Mouse (Mus musculus) kidney, embryonic 14.5 days (tissue): ENCODE measurements around the gene Plppr3. TPM values are rescaled to one million over a fixed set of nuclear protein-coding genes. Genes with fewer than 3 reads are reported as not detected.
"Not testable (repeated sequence)": the region's sequence is repeated elsewhere in the genome, so short reads cannot be mapped to it uniquely, and the experiment has no call there.

Source experiments
- ATAC-seq: fragments of 200-750 bp; cut with Nextera tagmentation; 2 replicates; pipeline ENCODE4 v1.8.0; 2017; ENCODE audit warnings: moderate number of reproducible peaks, mild to moderate bottlenecking, moderate TSS enrichment, moderate library complexity; ENCODE audit not compliant: low FRiP score, low TSS enrichment
- H3K27ac ChIP-seq: fragments of 300-500 bp; sonication (generic); 2 replicates; pipeline ENCODE4 v1.5.1; 2014; ENCODE audit warnings: low read depth, mild to moderate bottlenecking, low read length, moderate library complexity, mixed read lengths
- H3K27me3 ChIP-seq: fragments of 300-500 bp; sonication (generic); 2 replicates; pipeline ENCODE4 v1.6.1; 2014; ENCODE audit warnings: mild to moderate bottlenecking, low read length; ENCODE audit not compliant: control insufficient read depth, insufficient read depth
- H3K36me3 ChIP-seq: fragments of 300-500 bp; sonication (generic); 2 replicates; pipeline ENCODE4 v1.6.1; 2014; ENCODE audit warnings: low read length, mixed read lengths; ENCODE audit not compliant: control insufficient read depth, insufficient read depth
- H3K4me1 ChIP-seq: fragments of 300-500 bp; sonication (generic); 2 replicates; pipeline ENCODE4 v1.6.1; 2014; ENCODE audit warnings: low read length, mixed read lengths; ENCODE audit not compliant: control insufficient read depth, insufficient read depth
- H3K4me2 ChIP-seq: fragments of 300-500 bp; sonication (generic); replicated peaks from 2 replicates; pipeline ENCODE4 v1.6.1; 2014; ENCODE audit warnings: low read depth, mild to moderate bottlenecking, low read length
- H3K4me3 ChIP-seq: fragments of 300-500 bp; sonication (generic); 2 replicates; pipeline ENCODE4 v1.5.1; 2014; ENCODE audit warnings: mild to moderate bottlenecking, low read length
- H3K9ac ChIP-seq: fragments of 300-500 bp; sonication (generic); 2 replicates; pipeline ENCODE4 v1.6.1; 2014; ENCODE audit warnings: low read depth, mild to moderate bottlenecking, low read length, moderate library complexity
- H3K9me3 ChIP-seq: fragments of 300-500 bp; sonication (generic); 2 replicates; pipeline ENCODE4 v1.6.1; 2016; ENCODE audit warnings: low read length; ENCODE audit not compliant: control insufficient read depth
- WGBS: fragments of 180-500 bp; shearing (Covaris S2); extraction: QIAGEN DNeasy Blood & Tissue Kit; methylation state at CpG from one replicate; pipeline ENCODE4 v1.1.7; 2014; 5-methylcytosine and 5-hydroxymethylcytosine counted together
- polyA plus RNA-seq: library from polyadenylated mRNA; unstranded; fragments of >200 nt; fragmentation: Nextera tagmentation; extraction: Ambion mirVana; gene quantifications from 2 replicates; pipeline ENCODE4 v1.2.1, GENCODE M21; 2014

The Plppr3 gene
- polyA plus RNA-seq, 1 experiment from 2014 or later: 59.7 TPM

- H3K4me2 ChIP-seq: no peak within 1 kb of the TSS
- ATAC-seq: no peak
- no peak within 1 kb of the TSS for H3K9ac ChIP-seq
- H3K27me3 ChIP-seq: peaks cover 2% of the 10 kb centered on the region; the same call in 1 of the 2 replicates
- peaks cover 9% of the 10 kb centered on the region for H3K36me3 ChIP-seq
- 30% methylated on average over 5 of the region's 5 CpGs for WGBS
- H3K4me3 ChIP-seq: no peak within 1 kb of the TSS
- H3K9me3 ChIP-seq: no peaks in the 10 kb centered on the region
- no peaks in the 10 kb centered on the region for H3K4me1 ChIP-seq
- H3K27ac ChIP-seq: no peak within 1 kb of the TSS
Measured at GRCm38 (mm10) chr10:79890670-79891069, 16.2 kb upstream of the Plppr3 start, which contains the start of gene Cfd. Gene Cfd (plus strand): TSS chr10:79890853.

GRCm38 (mm10) chr10:79889386-79889785 is 15.0 kb upstream of the Plppr3 start:
- ATAC-seq: no peak
- 55% methylated on average over 2 of the region's 2 CpGs for WGBS

GRCm38 (mm10) chr10:79886611-79887010 is 12.2 kb upstream of the Plppr3 start:
- no peaks in the 10 kb centered on the region for H3K36me3 ChIP-seq
- H3K27ac ChIP-seq: no peak overlapping the region
- no peak for ATAC-seq
- 77% methylated on average over 8 of the region's 8 CpGs for WGBS
- peaks cover 16% of the 10 kb centered on the region; the same call in 1 of the 2 replicates for H3K4me1 ChIP-seq
- H3K9ac ChIP-seq: no peak overlapping the region
- peaks cover 2% of the 10 kb centered on the region; the same call in 1 of the 2 replicates for H3K27me3 ChIP-seq
- no peaks in the 10 kb centered on the region for H3K9me3 ChIP-seq
- no peak overlapping the region for H3K4me3 ChIP-seq
- H3K4me2 ChIP-seq: no peak overlapping the region

More at GRCm38 (mm10) chr10:79889386-79889785, 15.0 kb upstream of the Plppr3 start:
- no peak overlapping the region for H3K9ac ChIP-seq
- H3K4me3 ChIP-seq: no peak overlapping the region
- H3K4me1 ChIP-seq: no peaks in the 10 kb centered on the region
- H3K9me3 ChIP-seq: no peaks in the 10 kb centered on the region
- H3K27me3 ChIP-seq: peaks cover 2% of the 10 kb centered on the region; the same call in 1 of the 2 replicates
- H3K36me3 ChIP-seq: no peaks in the 10 kb centered on the region
- H3K27ac ChIP-seq: no peak overlapping the region
- H3K4me2 ChIP-seq: no peak overlapping the region

- Histone ChIP-seq H3K9me3 (no peaks in the 10 kb centered on the region), H3K4me1 (peaks cover 17% of the 10 kb centered on the region; the same call in 1 of the 2 replicates), H3K27me3 (peaks cover 2% of the 10 kb centered on the region; the same call in 1 of the 2 replicates), H3K27ac (no peak within 1 kb of the TSS), H3K36me3 (no peaks in the 10 kb centered on the region), H3K4me2 (no peak within 1 kb of the TSS), H3K9ac (no peak within 1 kb of the TSS), H3K4me3 (no peak within 1 kb of the TSS)
- WGBS: 84% methylated on average over 6 of the region's 6 CpGs
- ATAC-seq: no peak
Measured at GRCm38 (mm10) chr10:79886054-79886453, 11.6 kb upstream of the Plppr3 start, which contains the start of gene Elane. Gene Elane (plus strand): TSS chr10:79886247.

GRCm38 (mm10) chr10:79884938-79885337 is 10.5 kb upstream of the Plppr3 start:
- H3K9ac ChIP-seq, H3K27ac ChIP-seq, H3K4me3 ChIP-seq, H3K27me3 ChIP-seq, H3K9me3 ChIP-seq, H3K36me3 ChIP-seq, ATAC-seq, H3K4me2 ChIP-seq: not testable (repeated sequence)
- WGBS: 52% methylated on average over 2 of the region's 3 CpGs
- peaks cover 25% of the 10 kb centered on the region; the same call in 1 of the 2 replicates for H3K4me1 ChIP-seq

GRCm38 (mm10) chr10:79884446-79884845 is 10.0 kb upstream of the Plppr3 start:
- Histone ChIP-seq H3K4me3 (no peak overlapping the region), H3K9ac (no peak overlapping the region), H3K27me3 (no peaks in the 10 kb centered on the region), H3K4me1 (peaks cover 25% of the 10 kb centered on the region; the same call in 1 of the 2 replicates), H3K9me3 (no peaks in the 10 kb centered on the region), H3K4me2 (no peak overlapping the region), H3K36me3 (no peaks in the 10 kb centered on the region), H3K27ac (no peak overlapping the region)
- WGBS: 61% methylated on average over 4 of the region's 4 CpGs
- no peak for ATAC-seq

- Histone ChIP-seq H3K4me3 (no peak overlapping the region), H3K27ac (no peak overlapping the region), H3K9ac (peak overlapping the region; percentile 19; the same call in 1 of the 2 replicates), H3K36me3 (no peaks in the 10 kb centered on the region), H3K9me3 (no peaks in the 10 kb centered on the region), H3K4me2 (0 out of 2 replicates have a peak overlapping the region, but pooled peaks have one; percentile 13), H3K4me1 (peaks cover 25% of the 10 kb centered on the region; the same call in 1 of the 2 replicates), H3K27me3 (no peaks in the 10 kb centered on the region)
- 0 out of 2 replicates have a peak, but pooled peaks have one; percentile 4 for ATAC-seq
- 13% methylated on average over 22 of the region's 22 CpGs for WGBS
Measured at GRCm38 (mm10) chr10:79883297-79884084, 9.1 kb upstream of the Plppr3 start.

- no peaks in the 10 kb centered on the region for H3K9me3 ChIP-seq
- H3K9ac ChIP-seq: peak overlapping the region; percentile 29; the same call in 1 of the 2 replicates
- peaks cover 30% of the 10 kb centered on the region; the same call in 1 of the 2 replicates for H3K4me1 ChIP-seq
- H3K4me3 ChIP-seq: peak overlapping the region; percentile 17; the same call in 1 of the 2 replicates
- no peak overlapping the region for H3K27ac ChIP-seq
- 0 out of 2 replicates have a peak, but pooled peaks have one; percentile 30 for ATAC-seq
- peak overlapping the region; percentile 41 for H3K4me2 ChIP-seq
- no peaks in the 10 kb centered on the region for H3K27me3 ChIP-seq
- WGBS: 7% methylated on average over 22 of the region's 22 CpGs
- H3K36me3 ChIP-seq: no peaks in the 10 kb centered on the region
Measured at GRCm38 (mm10) chr10:79881981-79882380, 7.5 kb upstream of the Plppr3 start.

GRCm38 (mm10) chr10:79880721-79881120 is 6.3 kb upstream of the Plppr3 start:
- 15% methylated on average over 9 of the region's 9 CpGs for WGBS
- ATAC-seq: no peak
- H3K9ac ChIP-seq: no peak overlapping the region
- no peaks in the 10 kb centered on the region for H3K27me3 ChIP-seq
- H3K4me3 ChIP-seq: no peak overlapping the region
- peak overlapping the region; percentile 15; the same call in 1 of the 2 replicates for H3K4me2 ChIP-seq
- H3K27ac ChIP-seq: no peak overlapping the region
- H3K36me3 ChIP-seq: no peaks in the 10 kb centered on the region
- H3K9me3 ChIP-seq: no peaks in the 10 kb centered on the region
- peaks cover 30% of the 10 kb centered on the region; the same call in 1 of the 2 replicates for H3K4me1 ChIP-seq
